Mouse (Mus musculus) neural tube, embryonic 11.5 days (tissue): ENCODE data around the gene Krtap4-13. TPM values are rescaled to one million over a fixed set of nuclear protein-coding genes. Genes with fewer than 3 reads are reported as not detected.

Experiments
- polyA plus RNA-seq: library from polyadenylated mRNA; unstranded; fragments of >200 nt; fragmentation: Nextera tagmentation; extraction: Ambion mirVana; gene quantifications from 2 replicates; pipeline ENCODE4 v1.2.1, GENCODE M21; 2014

Gene Krtap4-13
- polyA plus RNA-seq, 1 experiment from 2014 or later: not detected

Other genes starting within 250 kb of the Krtap4-13 start
- gene Krtap3-1, start 243.3 kb downstream of the Krtap4-13 start, polyA plus RNA-seq: not detected in 2 replicates
- not detected in 2 replicates for gene Krtap1-5, start 228.9 kb downstream of the Krtap4-13 start, polyA plus RNA-seq
- gene Krtap1-4, start 226.2 kb downstream of the Krtap4-13 start, polyA plus RNA-seq: not detected in 2 replicates
- not detected in 2 replicates for gene Krtap1-3, start 218.6 kb downstream of the Krtap4-13 start, polyA plus RNA-seq
- gene Krtap9-3, start 211.8 kb downstream of the Krtap4-13 start, polyA plus RNA-seq: not detected in 2 replicates
- gene Gm11938, start 206.6 kb downstream of the Krtap4-13 start, polyA plus RNA-seq: not detected in 2 replicates
- not detected in 2 replicates for gene Gm11937, start 199.7 kb downstream of the Krtap4-13 start, polyA plus RNA-seq
- gene Krtap2-4, start 195.0 kb downstream of the Krtap4-13 start, polyA plus RNA-seq: not detected in 2 replicates
- not detected in 2 replicates for gene Gm11562, start 189.5 kb downstream of the Krtap4-13 start, polyA plus RNA-seq
- not detected in 2 replicates for gene Krtap4-1, start 181.7 kb downstream of the Krtap4-13 start, polyA plus RNA-seq
- not detected in 2 replicates for gene Krtap4-2, start 174.8 kb downstream of the Krtap4-13 start, polyA plus RNA-seq
- not detected in 2 replicates for gene Krtap4-7, start 165.8 kb downstream of the Krtap4-13 start, polyA plus RNA-seq
- not detected in 2 replicates for gene Gm11555, start 159.7 kb downstream of the Krtap4-13 start, polyA plus RNA-seq
- not detected in 2 replicates for gene Gm11563, start 150.9 kb downstream of the Krtap4-13 start, polyA plus RNA-seq
- not detected in 2 replicates for gene Krtap4-6, start 143.9 kb downstream of the Krtap4-13 start, polyA plus RNA-seq
- gene Gm14190, start 119.2 kb downstream of the Krtap4-13 start, polyA plus RNA-seq: not detected in 2 replicates
- not detected in 2 replicates for gene Gm14180, start 75.6 kb downstream of the Krtap4-13 start, polyA plus RNA-seq
- not detected in 2 replicates for gene Gm11595, start 37.0 kb downstream of the Krtap4-13 start, polyA plus RNA-seq
- gene Krtap4-8, start 29.2 kb downstream of the Krtap4-13 start, polyA plus RNA-seq: not detected in 2 replicates
- not detected in 2 replicates for gene Krtap4-9, start 24.7 kb downstream of the Krtap4-13 start, polyA plus RNA-seq
- not detected in 2 replicates for gene Gm11596, start 16.4 kb downstream of the Krtap4-13 start, polyA plus RNA-seq
- not detected in 2 replicates for gene Gm11569, start 11.0 kb downstream of the Krtap4-13 start, polyA plus RNA-seq
- not detected in 2 replicates for gene Gm11554, start 5.4 kb downstream of the Krtap4-13 start, polyA plus RNA-seq
- not detected in 2 replicates for gene Gm11564, start 5.8 kb upstream of the Krtap4-13 start, polyA plus RNA-seq
- gene 2300003K06Rik, start 28.2 kb upstream of the Krtap4-13 start, polyA plus RNA-seq: not detected in 2 replicates
- not detected in 2 replicates for gene Krtap4-16, start 41.7 kb upstream of the Krtap4-13 start, polyA plus RNA-seq
- not detected in 2 replicates for gene Gm11568, start 48.0 kb upstream of the Krtap4-13 start, polyA plus RNA-seq
- gene Gm11559, start 54.6 kb upstream of the Krtap4-13 start, polyA plus RNA-seq: not detected in 2 replicates
- gene Krtap9-1, start 63.5 kb upstream of the Krtap4-13 start, polyA plus RNA-seq: not detected in 2 replicates
- gene Gm11567, start 69.3 kb upstream of the Krtap4-13 start, polyA plus RNA-seq: 0.23 TPM in 1 of 2 replicates, not detected in the other
- gene Krtap31-1, start 98.0 kb upstream of the Krtap4-13 start, polyA plus RNA-seq: not detected in 2 replicates
- not detected in 2 replicates for gene Gm11565, start 104.9 kb upstream of the Krtap4-13 start, polyA plus RNA-seq
- gene Krtap31-2, start 126.4 kb upstream of the Krtap4-13 start, polyA plus RNA-seq: not detected in 2 replicates
- gene Krtap9-5, start 138.6 kb upstream of the Krtap4-13 start, polyA plus RNA-seq: not detected in 2 replicates
- not detected in 2 replicates for gene Krtap29-1, start 169.2 kb upstream of the Krtap4-13 start, polyA plus RNA-seq
- gene Krtap16-1, start 176.7 kb upstream of the Krtap4-13 start, polyA plus RNA-seq: 0.20 TPM in 1 of 2 replicates, not detected in the other
- not detected in 2 replicates for gene Krtap17-1, start 184.1 kb upstream of the Krtap4-13 start, polyA plus RNA-seq
- not detected in 2 replicates for gene Krt33a, start 206.3 kb upstream of the Krtap4-13 start, polyA plus RNA-seq
- gene Krt33b, start 220.0 kb upstream of the Krtap4-13 start, polyA plus RNA-seq: not detected in 2 replicates
- not detected in 2 replicates for gene Krt34, start 231.7 kb upstream of the Krtap4-13 start, polyA plus RNA-seq
- gene Krt31, start 240.7 kb upstream of the Krtap4-13 start, polyA plus RNA-seq: not detected in 2 replicates